Mouse (Mus musculus): Measurements from ENCODE around the gene Pygb. TPM values are rescaled to one million over a fixed set of nuclear protein-coding genes. Genes with fewer than 3 reads are reported as not detected.

Gene Pygb
- polyA plus RNA-seq (2014; fragmentation: Nextera tagmentation; extraction: Ambion mirVana), result 38.9 and 43.4 TPM in 2 replicates

GRCm38 (mm10) chr2:150786251-150787180 is at the start of gene Pygb:
Pygb (plus strand) TSS chr2:150786735.
- Histone ChIP-seq H3K4me1 (ENCODE audit: control insufficient read depth, insufficient read depth, low read length) (no peaks in the 10 kb centered on the region; the same call in 1 of the 2 replicates), H3K27ac (replicated peaks; ENCODE audit: low read depth, low read length) (0 out of 2 replicates have a peak within 1 kb of the TSS, but pooled peaks have one; percentile 0), H3K9ac (replicated peaks; ENCODE audit: low read length) (peak within 1 kb of the TSS; percentile 63), H3K4me2 (ENCODE audit: low read depth, low read length) (peak within 1 kb of the TSS; percentile 84), H3K27me3 (ENCODE audit: control insufficient read depth, insufficient read depth, low read length) (no peaks in the 10 kb centered on the region), H3K9me3 (replicated peaks; ENCODE audit: control insufficient read depth, low read length) (no peaks in the 10 kb centered on the region), H3K4me3 (ENCODE audit: low read depth, low read length) (peak within 1 kb of the TSS; percentile 69), H3K36me3 (replicated peaks; ENCODE audit: control insufficient read depth, insufficient read depth, low read depth, low read length) (no peaks in the 10 kb centered on the region)
- WGBS, result 2% methylated on average over 55 of the region's 58 CpGs
- ATAC-seq (replicated peaks; ENCODE audit: insufficient number of reproducible peaks, low FRiP score, low TSS enrichment, low read depth) (peak; percentile 98), DNase-seq (ENCODE audit: low spot score) (peak; percentile 93)

- no peak for DNase-seq (ENCODE audit: low spot score)
- no peak overlapping the region for H3K27ac ChIP-seq (replicated peaks; ENCODE audit: low read depth, low read length)
- H3K9me3 ChIP-seq (replicated peaks; ENCODE audit: control insufficient read depth, low read length), result no peaks in the 10 kb centered on the region
- no peak overlapping the region for H3K9ac ChIP-seq (replicated peaks; ENCODE audit: low read length)
- ATAC-seq (replicated peaks; ENCODE audit: insufficient number of reproducible peaks, low FRiP score, low TSS enrichment, low read depth), result 0 out of 2 replicates have a peak, but pooled peaks have one; percentile 44
- H3K27me3 ChIP-seq (ENCODE audit: control insufficient read depth, insufficient read depth, low read length), result no peaks in the 10 kb centered on the region
- H3K36me3 ChIP-seq (replicated peaks; ENCODE audit: control insufficient read depth, insufficient read depth, low read depth, low read length), result no peaks in the 10 kb centered on the region
- H3K4me1 ChIP-seq (ENCODE audit: control insufficient read depth, insufficient read depth, low read length), result no peaks in the 10 kb centered on the region
- 82% methylated on average over 9 of the region's 9 CpGs for WGBS
- H3K4me2 ChIP-seq (ENCODE audit: low read depth, low read length), result no peak overlapping the region
- no peak overlapping the region for H3K4me3 ChIP-seq (ENCODE audit: low read depth, low read length)
These were observed 48.7 kb upstream of the Pygb start for GRCm38 (mm10) chr2:150737881-150738280.

GRCm38 (mm10) chr2:150740145-150740841 is 46.2 kb upstream of the Pygb start:
- no peaks in the 10 kb centered on the region for H3K27me3 ChIP-seq (ENCODE audit: control insufficient read depth, insufficient read depth, low read length)
- no peaks in the 10 kb centered on the region for H3K9me3 ChIP-seq (replicated peaks; ENCODE audit: control insufficient read depth, low read length)
- H3K9ac ChIP-seq (replicated peaks; ENCODE audit: low read length), result no peak overlapping the region
- H3K4me1 ChIP-seq (ENCODE audit: control insufficient read depth, insufficient read depth, low read length), result no peaks in the 10 kb centered on the region
- ATAC-seq (replicated peaks; ENCODE audit: insufficient number of reproducible peaks, low FRiP score, low TSS enrichment, low read depth), result no peak
- no peaks in the 10 kb centered on the region for H3K36me3 ChIP-seq (replicated peaks; ENCODE audit: control insufficient read depth, insufficient read depth, low read depth, low read length)
- no peak overlapping the region for H3K4me3 ChIP-seq (ENCODE audit: low read depth, low read length)
- DNase-seq (ENCODE audit: low spot score), result no peak
- no peak overlapping the region for H3K4me2 ChIP-seq (ENCODE audit: low read depth, low read length)
- no peak overlapping the region for H3K27ac ChIP-seq (replicated peaks; ENCODE audit: low read depth, low read length)
- WGBS, result 68% methylated on average over 10 of the region's 10 CpGs

- Histone ChIP-seq H3K9ac (replicated peaks; ENCODE audit: low read length) (no peak overlapping the region), H3K4me3 (ENCODE audit: low read depth, low read length) (no peak overlapping the region), H3K27me3 (ENCODE audit: control insufficient read depth, insufficient read depth, low read length) (no peaks in the 10 kb centered on the region), H3K27ac (replicated peaks; ENCODE audit: low read depth, low read length) (no peak overlapping the region), H3K4me2 (ENCODE audit: low read depth, low read length) (no peak overlapping the region), H3K36me3 (replicated peaks; ENCODE audit: control insufficient read depth, insufficient read depth, low read depth, low read length) (no peaks in the 10 kb centered on the region), H3K9me3 (replicated peaks; ENCODE audit: control insufficient read depth, low read length) (no peaks in the 10 kb centered on the region), H3K4me1 (ENCODE audit: control insufficient read depth, insufficient read depth, low read length) (no peaks in the 10 kb centered on the region)
- ATAC-seq (replicated peaks; ENCODE audit: insufficient number of reproducible peaks, low FRiP score, low TSS enrichment, low read depth), result no peak
- WGBS, result 61% methylated on average over 4 of the region's 4 CpGs
- no peak for DNase-seq (ENCODE audit: low spot score)
These were observed 45.1 kb upstream of the Pygb start for GRCm38 (mm10) chr2:150741405-150741804.

- Histone ChIP-seq H3K4me3 (ENCODE audit: low read depth, low read length) (no peak overlapping the region), H3K4me1 (ENCODE audit: control insufficient read depth, insufficient read depth, low read length) (no peaks in the 10 kb centered on the region)
- no peak for DNase-seq (ENCODE audit: low spot score)
These were observed 41.5 kb upstream of the Pygb start for GRCm38 (mm10) chr2:150745016-150745415.

GRCm38 (mm10) chr2:150748854-150749253 is 37.7 kb upstream of the Pygb start, which contains the start of gene Entpd6:
Entpd6 (plus strand) TSS chr2:150749042.
- Histone ChIP-seq H3K27ac (replicated peaks; ENCODE audit: low read depth, low read length) (peak within 1 kb of the TSS; percentile 22), H3K36me3 (replicated peaks; ENCODE audit: control insufficient read depth, insufficient read depth, low read depth, low read length) (no peaks in the 10 kb centered on the region), H3K9me3 (replicated peaks; ENCODE audit: control insufficient read depth, low read length) (no peaks in the 10 kb centered on the region), H3K4me3 (ENCODE audit: low read depth, low read length) (peak within 1 kb of the TSS; percentile 69), H3K4me1 (ENCODE audit: control insufficient read depth, insufficient read depth, low read length) (no peaks in the 10 kb centered on the region), H3K27me3 (ENCODE audit: control insufficient read depth, insufficient read depth, low read length) (no peaks in the 10 kb centered on the region), H3K9ac (replicated peaks; ENCODE audit: low read length) (peak within 1 kb of the TSS; percentile 77), H3K4me2 (ENCODE audit: low read depth, low read length) (peak within 1 kb of the TSS; percentile 90)
- WGBS, result under 1% methylated on average over 30 of the region's 30 CpGs
- ATAC-seq (replicated peaks; ENCODE audit: insufficient number of reproducible peaks, low FRiP score, low TSS enrichment, low read depth) (peak; percentile 94), DNase-seq (ENCODE audit: low spot score) (peak; percentile 96)

More at GRCm38 (mm10) chr2:150745016-150745415, 41.5 kb upstream of the Pygb start:
- no peak for ATAC-seq (replicated peaks; ENCODE audit: insufficient number of reproducible peaks, low FRiP score, low TSS enrichment, low read depth)
- 78% methylated on average over 7 of the region's 7 CpGs for WGBS
- Histone ChIP-seq H3K9ac (replicated peaks; ENCODE audit: low read length) (no peak overlapping the region), H3K27me3 (ENCODE audit: control insufficient read depth, insufficient read depth, low read length) (no peaks in the 10 kb centered on the region), H3K36me3 (replicated peaks; ENCODE audit: control insufficient read depth, insufficient read depth, low read depth, low read length) (no peaks in the 10 kb centered on the region), H3K4me2 (ENCODE audit: low read depth, low read length) (no peak overlapping the region), H3K9me3 (replicated peaks; ENCODE audit: control insufficient read depth, low read length) (no peaks in the 10 kb centered on the region), H3K27ac (replicated peaks; ENCODE audit: low read depth, low read length) (no peak overlapping the region)

- Histone ChIP-seq H3K4me1 (ENCODE audit: control insufficient read depth, insufficient read depth, low read length) (no peaks in the 10 kb centered on the region), H3K36me3 (replicated peaks; ENCODE audit: control insufficient read depth, insufficient read depth, low read depth, low read length) (no peaks in the 10 kb centered on the region), H3K27ac (replicated peaks; ENCODE audit: low read depth, low read length) (peak overlapping the region; percentile 22), H3K4me2 (ENCODE audit: low read depth, low read length) (peak overlapping the region; percentile 90), H3K27me3 (ENCODE audit: control insufficient read depth, insufficient read depth, low read length) (no peaks in the 10 kb centered on the region), H3K4me3 (ENCODE audit: low read depth, low read length) (peak overlapping the region; percentile 69), H3K9ac (replicated peaks; ENCODE audit: low read length) (peak overlapping the region; percentile 77), H3K9me3 (replicated peaks; ENCODE audit: control insufficient read depth, low read length) (no peaks in the 10 kb centered on the region)
- DNase-seq (ENCODE audit: low spot score), result peak; percentile 49
- peak; percentile 85 for ATAC-seq (replicated peaks; ENCODE audit: insufficient number of reproducible peaks, low FRiP score, low TSS enrichment, low read depth)
- under 1% methylated on average over 24 of the region's 24 CpGs for WGBS
These were observed 37.3 kb upstream of the Pygb start for GRCm38 (mm10) chr2:150749283-150749682.

Data from embryonic facial prominence, embryonic 11.5 days (tissue).